Mouse (Mus musculus) embryo, embryonic 9.5 days (tissue): Measurements from ENCODE around the gene Lrig3.

Experiments used
- DNase-seq: peaks from one replicate; pipeline ENCODE4 v3.0.0-alpha.2; 2017; ENCODE audit errors: extremely low spot score

Lrig3 gene

GRCm38 (mm10) chr10:125964709-125965108 lies 1.3 kb upstream of the Lrig3 start:
- no peak for DNase-seq

GRCm38 (mm10) chr10:125966481-125967251 lies 698 bp downstream of the Lrig3 start:
- DNase-seq = peak; percentile 74

GRCm38 (mm10) chr10:125967436-125968160 lies 1.6 kb downstream of the Lrig3 start:
- DNase-seq = no peak

- DNase-seq = peak; percentile 76
Observed at GRCm38 (mm10) chr10:125968191-125969132, 2.5 kb downstream of the Lrig3 start.

- DNase-seq = peak; percentile 42
Observed at GRCm38 (mm10) chr10:125969133-125969490, 3.1 kb downstream of the Lrig3 start.

- DNase-seq = no peak
Observed at GRCm38 (mm10) chr10:125970031-125970430, 4.1 kb downstream of the Lrig3 start.

- DNase-seq = peak; percentile 63
Observed at GRCm38 (mm10) chr10:125970500-125970899, 4.5 kb downstream of the Lrig3 start.

GRCm38 (mm10) chr10:125973726-125974125 lies 7.8 kb downstream of the Lrig3 start:
- DNase-seq = no peak

- DNase-seq = no peak
Observed at GRCm38 (mm10) chr10:125981938-125982337, 16.0 kb downstream of the Lrig3 start.

- DNase-seq = no peak
Observed at GRCm38 (mm10) chr10:125984473-125985035, 18.6 kb downstream of the Lrig3 start.

GRCm38 (mm10) chr10:125985795-125986194 lies 19.8 kb downstream of the Lrig3 start:
- no peak for DNase-seq

GRCm38 (mm10) chr10:125986443-125986842 lies 20.5 kb downstream of the Lrig3 start:
- no peak for DNase-seq

GRCm38 (mm10) chr10:125987307-125987706 lies 21.3 kb downstream of the Lrig3 start:
- no peak for DNase-seq

GRCm38 (mm10) chr10:125988037-125988436 lies 22.1 kb downstream of the Lrig3 start:
- no peak for DNase-seq

GRCm38 (mm10) chr10:125989890-125990289 lies 23.9 kb downstream of the Lrig3 start:
- no peak for DNase-seq

GRCm38 (mm10) chr10:125990394-125990793 lies 24.4 kb downstream of the Lrig3 start:
- no peak for DNase-seq

- DNase-seq = no peak
Observed at GRCm38 (mm10) chr10:125991819-125992218, 25.9 kb downstream of the Lrig3 start.

GRCm38 (mm10) chr10:125994855-125995254 lies 28.9 kb downstream of the Lrig3 start:
- no peak for DNase-seq

GRCm38 (mm10) chr10:125995701-125996100 lies 29.7 kb downstream of the Lrig3 start:
- DNase-seq = no peak

- no peak for DNase-seq
Observed at GRCm38 (mm10) chr10:125996989-125997388, 31.0 kb downstream of the Lrig3 start.

GRCm38 (mm10) chr10:125999561-125999960 lies 33.6 kb downstream of the Lrig3 start:
- DNase-seq = no peak
